Mouse (Mus musculus): ENCODE measurements around the gene Meox1.

The Meox1 gene

GRCm38 (mm10) chr11:101896546-101897361 is 2.6 kb upstream of the Meox1 start:
- DNase-seq (ENCODE audit: low spot score): no peak

GRCm38 (mm10) chr11:101893560-101893959 is 614 bp downstream of the Meox1 start:
- no peak for DNase-seq (ENCODE audit: low spot score)

- DNase-seq (ENCODE audit: low spot score): no peak
Observed at GRCm38 (mm10) chr11:101891451-101891850, 2.7 kb downstream of the Meox1 start.

- no peak for DNase-seq (ENCODE audit: low spot score)
Observed at GRCm38 (mm10) chr11:101889781-101890180, 4.4 kb downstream of the Meox1 start.

- no peak for DNase-seq (ENCODE audit: low spot score)
Observed at GRCm38 (mm10) chr11:101888820-101889219, 5.4 kb downstream of the Meox1 start.

- DNase-seq (ENCODE audit: low spot score): no peak
Observed at GRCm38 (mm10) chr11:101886436-101886835, 7.7 kb downstream of the Meox1 start.

GRCm38 (mm10) chr11:101885881-101886319 is 8.3 kb downstream of the Meox1 start:
- no peak for DNase-seq (ENCODE audit: low spot score)

- DNase-seq (ENCODE audit: low spot score): no peak
Observed at GRCm38 (mm10) chr11:101885232-101885631, 8.9 kb downstream of the Meox1 start.

- no peak for DNase-seq (ENCODE audit: low spot score)
Observed at GRCm38 (mm10) chr11:101883911-101884310, 10.3 kb downstream of the Meox1 start.

- no peak for DNase-seq (ENCODE audit: low spot score)
Observed at GRCm38 (mm10) chr11:101882500-101883290, 11.5 kb downstream of the Meox1 start.

GRCm38 (mm10) chr11:101881604-101882071 is 12.5 kb downstream of the Meox1 start:
- peak; percentile 57 for DNase-seq (ENCODE audit: low spot score)

GRCm38 (mm10) chr11:101881185-101881584 is 13.0 kb downstream of the Meox1 start:
- DNase-seq (ENCODE audit: low spot score): no peak

GRCm38 (mm10) chr11:101879672-101880071 is 14.5 kb downstream of the Meox1 start:
- no peak for DNase-seq (ENCODE audit: low spot score)

GRCm38 (mm10) chr11:101878696-101879095 is 15.5 kb downstream of the Meox1 start:
- DNase-seq (ENCODE audit: low spot score): no peak

GRCm38 (mm10) chr11:101874978-101875377 is 19.2 kb downstream of the Meox1 start:
- no peak for DNase-seq (ENCODE audit: low spot score)

- DNase-seq (ENCODE audit: low spot score): no peak
Observed at GRCm38 (mm10) chr11:101873909-101874308, 20.3 kb downstream of the Meox1 start.

GRCm38 (mm10) chr11:101871435-101871834 is 22.7 kb downstream of the Meox1 start:
- DNase-seq (ENCODE audit: low spot score): no peak

- DNase-seq (ENCODE audit: low spot score): no peak
Observed at GRCm38 (mm10) chr11:101870067-101870765, 24.0 kb downstream of the Meox1 start.

- no peak for DNase-seq (ENCODE audit: low spot score)
Observed at GRCm38 (mm10) chr11:101867513-101868052, 26.6 kb downstream of the Meox1 start.

- DNase-seq (ENCODE audit: low spot score): no peak
Observed at GRCm38 (mm10) chr11:101858742-101859141, 35.4 kb downstream of the Meox1 start.

- DNase-seq (ENCODE audit: low spot score): no peak
Observed at GRCm38 (mm10) chr11:101855950-101856712, 38.0 kb downstream of the Meox1 start.

Data from urinary bladder, postnatal 25 days (tissue).